Mouse (Mus musculus): ENCODE results near the gene Rsph14.

Rsph14 gene

DNA sequence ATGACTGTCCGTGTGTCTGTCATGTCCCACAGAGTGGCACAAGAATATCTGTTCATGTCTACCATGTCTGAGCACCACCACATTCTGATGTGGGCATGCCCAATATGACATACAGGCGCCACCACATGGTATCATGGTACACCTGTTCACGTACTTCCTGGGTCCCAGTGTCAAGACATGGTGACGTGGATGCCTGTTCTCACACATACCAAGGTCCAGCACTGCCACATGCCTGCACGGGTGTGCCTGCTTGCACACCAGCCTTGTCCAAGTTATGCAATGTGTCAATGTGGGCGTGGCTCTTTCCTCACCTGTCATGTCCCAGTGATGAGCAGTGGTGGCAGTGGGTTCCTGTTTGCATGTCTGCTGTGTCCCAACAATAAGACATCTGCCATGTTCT, 99.9 kb downstream of the Rsph14 start:
- DNase-seq (ENCODE audit: low read depth): no peak

DNA sequence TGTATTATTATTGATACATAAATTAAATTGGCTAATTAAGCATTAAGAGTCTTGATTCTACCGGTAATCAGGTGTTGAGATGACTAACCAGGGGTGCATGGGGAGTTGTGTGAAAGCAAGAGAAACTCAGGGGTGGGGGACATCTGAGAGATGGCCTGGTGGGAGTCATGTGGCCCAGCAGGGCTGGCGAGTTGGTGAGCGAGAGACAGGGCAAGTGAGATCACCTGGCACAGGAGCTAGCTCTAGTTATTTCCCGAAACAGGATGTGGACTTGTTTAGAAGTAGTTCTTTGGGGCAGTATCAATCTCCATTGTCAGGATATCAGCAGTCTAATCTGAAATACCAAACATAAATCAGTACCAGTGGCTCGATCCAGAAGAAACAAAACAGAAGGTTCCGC, 100.8 kb downstream of the Rsph14 start:
- no peak for DNase-seq (ENCODE audit: low read depth)

GRCm38 (mm10) chr10:74930541-74930940, 101.8 kb downstream of the Rsph14 start:
- DNase-seq (ENCODE audit: low read depth): no peak

- no peak for DNase-seq (ENCODE audit: low read depth)
These were observed 102.8 kb downstream of the Rsph14 start for GRCm38 (mm10) chr10:74929578-74929977.

DNA sequence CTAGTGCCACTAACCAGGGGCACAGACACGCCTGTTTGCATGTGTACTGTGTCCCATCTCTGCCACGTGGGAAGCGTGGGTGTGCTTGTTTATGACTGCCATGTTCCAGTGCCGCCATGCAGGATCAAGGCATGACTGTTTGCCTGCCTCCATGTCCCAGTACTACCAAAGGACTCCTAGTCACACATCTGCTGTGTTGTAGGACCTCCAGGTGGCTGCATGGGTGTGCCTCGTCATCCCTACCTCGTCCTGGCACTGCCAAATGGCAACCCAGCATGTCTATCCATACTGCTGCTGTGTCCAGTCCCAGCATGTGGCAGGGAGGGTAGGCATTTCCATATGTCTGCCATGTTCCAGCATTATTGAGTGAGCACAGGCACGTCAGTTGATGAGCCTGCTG, 104.1 kb downstream of the Rsph14 start:
- DNase-seq (ENCODE audit: low read depth): no peak

DNA sequence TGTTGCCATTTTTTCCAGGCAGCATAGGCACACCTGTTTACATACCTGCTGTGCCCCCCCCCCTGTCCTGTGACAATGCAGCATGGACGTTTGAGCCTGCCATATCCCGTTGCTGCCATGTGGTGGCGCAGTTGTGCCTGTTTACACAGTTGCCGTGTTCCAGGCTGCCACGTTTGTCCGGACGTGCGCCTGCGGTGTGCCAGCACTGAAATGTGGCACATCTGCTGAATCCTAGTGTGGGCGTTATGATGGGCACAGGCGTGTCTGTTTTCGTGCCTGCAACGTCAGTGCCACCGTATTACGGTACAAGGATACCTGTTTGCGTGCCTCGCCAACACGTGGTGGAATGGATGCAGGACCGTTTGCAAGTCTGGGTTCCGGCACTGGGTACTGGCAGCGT, 107.1 kb downstream of the Rsph14 start:
- no peak for DNase-seq (ENCODE audit: low read depth)

- no peak for DNase-seq (ENCODE audit: low read depth)
These were observed 108.1 kb downstream of the Rsph14 start for GRCm38 (mm10) chr10:74924274-74924673.

DNA sequence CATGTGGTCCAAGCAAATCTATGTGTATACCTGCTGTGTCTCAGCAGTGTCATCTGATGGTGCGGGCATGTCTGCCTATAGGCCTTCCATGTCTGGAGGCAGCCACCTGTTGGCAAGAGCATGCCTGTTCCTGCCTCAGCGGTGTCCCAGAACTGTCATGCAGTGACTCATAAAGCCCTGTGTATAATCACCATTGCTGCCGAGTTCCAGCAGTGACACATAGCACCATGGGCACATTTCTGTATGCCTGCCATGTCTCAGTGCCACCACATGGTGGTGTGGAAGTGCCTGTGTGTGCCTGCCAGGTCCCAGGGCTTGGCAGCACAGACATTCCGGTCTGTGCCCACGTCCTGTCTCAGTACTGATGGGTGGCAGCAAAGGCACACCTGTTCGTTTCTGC, 109.6 kb downstream of the Rsph14 start:
- no peak for DNase-seq (ENCODE audit: low read depth)

GRCm38 (mm10) chr10:74921614-74922013, 110.8 kb downstream of the Rsph14 start:
- no peak for DNase-seq (ENCODE audit: low read depth)

DNA sequence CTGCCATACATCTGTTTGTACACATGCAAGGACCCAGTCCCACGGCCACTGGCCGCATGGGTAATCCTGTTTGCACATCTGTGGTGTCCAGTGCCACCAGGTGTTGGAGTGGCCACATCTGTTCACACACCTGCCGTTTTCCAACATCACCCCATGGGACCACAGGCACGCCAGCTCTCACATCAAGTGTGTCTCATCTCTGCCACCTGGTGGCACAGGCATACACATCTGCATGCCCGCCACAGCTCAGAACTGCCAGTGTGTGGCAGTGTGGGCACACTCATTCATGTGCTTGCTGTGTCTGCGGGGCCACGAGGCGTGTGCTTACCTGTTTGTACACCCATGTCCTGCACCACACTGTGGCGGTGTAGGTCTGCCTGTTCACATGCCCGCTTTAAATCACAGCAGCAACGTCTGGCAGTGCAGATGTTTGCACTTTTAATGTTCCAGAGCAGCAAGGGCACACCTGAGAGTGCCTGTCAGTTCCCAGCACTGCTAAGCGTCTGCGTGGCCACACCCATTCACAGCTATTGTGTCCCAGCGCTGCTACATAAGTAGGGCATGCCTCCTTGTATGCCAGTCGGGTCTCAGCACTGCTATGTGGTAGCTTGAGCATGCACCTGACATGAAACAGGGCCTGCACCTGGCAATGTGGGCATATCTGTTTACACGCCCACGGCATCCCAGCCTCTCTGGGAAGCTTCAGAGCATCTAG, 111.4 kb downstream of the Rsph14 start:
- DNase-seq (ENCODE audit: low read depth): no peak

GRCm38 (mm10) chr10:74919277-74919676, 113.1 kb downstream of the Rsph14 start:
- DNase-seq (ENCODE audit: low read depth): no peak

GRCm38 (mm10) chr10:74908431-74908830, 124.0 kb downstream of the Rsph14 start:
- no peak for DNase-seq (ENCODE audit: low read depth)

Data from c-Kit-positive CD71-positive TER-119-negative erythroid progenitor cells, embryonic 14.5 days (primary cell).